In genomic region chr12:104901320-104901719, GRCm38 (mm10) we compare ENCODE assay signal across 11 mouse cellular contexts. TPM values are rescaled to one million over a fixed set of nuclear protein-coding genes. Genes with fewer than 3 reads are reported as not detected.
DNase-seq lines count a peak whose midpoint lies in the region; ATAC-seq lines count a peak whose summit lies in the region.
"Had no signal": no experiment of that assay in that cellular context is flagged by ENCODE, and none has a peak within 500 bp of the region (broad histone marks: within the 10 kb centered on the region; RNA-seq: fewer than 3 reads in every experiment).

No protein-coding gene starts in this region.

- H3K4me3 ChIP-seq in embryonic facial prominence, embryonic 10.5 days: no peak overlapping the region
- H3K4me3 ChIP-seq in hindbrain, embryonic 13.5 days: no peak overlapping the region
- H3K4me3 ChIP-seq in midbrain, embryonic 16.5 days (ENCODE audit: low read depth, low read length): no peak overlapping the region

- H3K27me3 ChIP-seq in embryonic facial prominence, embryonic 10.5 days (replicated peaks; ENCODE audit: low read depth, poor library complexity, severe bottlenecking): peaks cover 34% of the 10 kb centered on the region
- peaks cover 7% of the 10 kb centered on the region for H3K27me3 ChIP-seq in hindbrain, embryonic 13.5 days
- H3K27me3 ChIP-seq in midbrain, embryonic 16.5 days (ENCODE audit: control insufficient read depth, insufficient read depth, low read depth, low read length): no peaks in the 10 kb centered on the region

- no peak overlapping the region for H3K9ac ChIP-seq in hindbrain, embryonic 13.5 days
- no peak overlapping the region for H3K9ac ChIP-seq in midbrain, embryonic 16.5 days (ENCODE audit: low read depth, low read length)

- H3K4me1 ChIP-seq in embryonic facial prominence, embryonic 10.5 days: peaks cover 63% of the 10 kb centered on the region
- peaks cover 20% of the 10 kb centered on the region for H3K4me1 ChIP-seq in hindbrain, embryonic 13.5 days (replicated peaks)
- no peaks in the 10 kb centered on the region; the same call in 1 of the 2 replicates for H3K4me1 ChIP-seq in midbrain, embryonic 16.5 days (ENCODE audit: control insufficient read depth, insufficient read depth, low read length)

- ATAC-seq in hindbrain, embryonic 13.5 days (ENCODE audit: low FRiP score): no peak
- ATAC-seq in midbrain, embryonic 16.5 days: peak; percentile 55
- ATAC-seq: intestine, postnatal 0 days had no signal

- intact Hi-C loops in left cerebral cortex, postnatal 36 days (cut with DNase I): no loop called here

- WGBS in embryonic facial prominence, embryonic 10.5 days: 41% methylated on average over 8 of the region's 8 CpGs
- WGBS in hindbrain, embryonic 13.5 days: 27% methylated on average over 8 of the region's 8 CpGs
- WGBS in midbrain, embryonic 16.5 days: 23% methylated on average over 8 of the region's 8 CpGs

- H3K27ac ChIP-seq in embryonic facial prominence, embryonic 10.5 days (replicated peaks): peak overlapping the region; percentile 49
- H3K27ac ChIP-seq in hindbrain, embryonic 13.5 days: 0 out of 2 replicates have a peak overlapping the region, but pooled peaks have one; percentile 6
- H3K27ac ChIP-seq in midbrain, embryonic 16.5 days (ENCODE audit: low read length): peak overlapping the region; percentile 60; the same call in 1 of the 2 replicates

- H3K4me2 ChIP-seq in hindbrain, embryonic 13.5 days: no peak overlapping the region
- no peak overlapping the region for H3K4me2 ChIP-seq in midbrain, embryonic 16.5 days (ENCODE audit: low read length)

- DNase-seq in layer of hippocampus, adult 11-12 months (ENCODE audit: low spot score): peak; percentile 24
- DNase-seq in layer of hippocampus, adult 9-10 months (ENCODE audit: low spot score): no peak
- no peak for DNase-seq in embryonic facial prominence, embryonic 10.5 days (ENCODE audit: low spot score)
- DNase-seq in left cerebral cortex, postnatal 36 days (ENCODE audit: low spot score in 2 of 2): no peak
- DNase-seq in right cerebral cortex, postnatal 10 days (ENCODE audit: low spot score in 2 of 2): no peak
- DNase-seq in embryo, embryonic 9.5 days (ENCODE audit: extremely low spot score): no peak
- DNase-seq: adrenal gland, adult 2 months had no signal

- no peaks in the 10 kb centered on the region for H3K36me3 ChIP-seq in embryonic facial prominence, embryonic 10.5 days (replicated peaks)
- H3K36me3 ChIP-seq in hindbrain, embryonic 13.5 days: no peaks in the 10 kb centered on the region
- no peaks in the 10 kb centered on the region for H3K36me3 ChIP-seq in midbrain, embryonic 16.5 days (ENCODE audit: control insufficient read depth, insufficient read depth, low read length)

- H3K9me3 ChIP-seq in embryonic facial prominence, embryonic 10.5 days: no peaks in the 10 kb centered on the region
- no peaks in the 10 kb centered on the region for H3K9me3 ChIP-seq in hindbrain, embryonic 13.5 days
- H3K9me3 ChIP-seq in midbrain, embryonic 16.5 days (replicated peaks; ENCODE audit: control insufficient read depth, low read length, poor library complexity, severe bottlenecking): no peaks in the 10 kb centered on the region

RNA-seq across cellular contexts. Expression of gene Clmn, which starts 36.4 kb away (rescaled TPM):
- polyA plus RNA-seq in embryonic facial prominence, embryonic 10.5 days (2016; fragmentation: Nextera tagmentation; extraction: Ambion mirVana): 2.6 and 3.2 TPM in 2 replicates
- 1.2 and 2.1 TPM in 2 replicates for polyA plus RNA-seq in hindbrain, embryonic 13.5 days (2015; fragmentation: Nextera tagmentation; extraction: Ambion mirVana)
- 0.97 and 1.7 TPM in 2 replicates for polyA plus RNA-seq in midbrain, embryonic 16.5 days (2015; fragmentation: Nextera tagmentation; extraction: Ambion mirVana)
- 10 to 100 TPM; 45.7 to 53.7 TPM for total RNA-seq in left cerebral cortex, postnatal 36 days (2021)
- total RNA-seq: CH12.LX had no signal

Comparison
In these comparisons a context has a peak if more than half of its experiments do, and no peak if none do; other contexts are left out.
1. H3K27ac ChIP-seq: peak in every context shown above with its lines; median percentile 60 in midbrain, embryonic 16.5 days; 49 in embryonic facial prominence, embryonic 10.5 days; 6 in hindbrain, embryonic 13.5 days.